Comparison of ENCODE assay signal across 8 mouse cellular contexts in genomic region chr9:35116391-35117381, GRCm38 (mm10). TPM values are rescaled to one million over a fixed set of nuclear protein-coding genes. Genes with fewer than 3 reads are reported as not detected.
DNase-seq lines count a peak whose midpoint lies in the region; ATAC-seq lines count a peak whose summit lies in the region.

No protein-coding gene starts in this region.

- WGBS in intestine, embryonic 16.5 days: under 1% methylated on average over 76 of the region's 84 CpGs
- under 1% methylated on average over 79 of the region's 84 CpGs for WGBS in limb, embryonic 13.5 days
- under 1% methylated on average over 84 of the region's 84 CpGs for WGBS in midbrain, embryonic 14.5 days

- no peaks in the 10 kb centered on the region for H3K9me3 ChIP-seq in intestine, embryonic 16.5 days (ENCODE audit: control insufficient read depth, low read length)
- H3K9me3 ChIP-seq in limb, embryonic 13.5 days: no peaks in the 10 kb centered on the region
- no peaks in the 10 kb centered on the region for H3K9me3 ChIP-seq in midbrain, embryonic 14.5 days (ENCODE audit: control insufficient read depth, low read length)

- H3K36me3 ChIP-seq in intestine, embryonic 16.5 days (ENCODE audit: control insufficient read depth, insufficient read depth, low read length): 0 out of 2 replicates have a peak, but pooled peaks cover 2% of the 10 kb centered on the region
- H3K36me3 ChIP-seq in limb, embryonic 13.5 days: peaks cover 12% of the 10 kb centered on the region; the same call in 1 of the 2 replicates
- no peaks in the 10 kb centered on the region for H3K36me3 ChIP-seq in midbrain, embryonic 14.5 days (ENCODE audit: control insufficient read depth, insufficient read depth, low read length)

- H3K4me3 ChIP-seq in intestine, embryonic 16.5 days (ENCODE audit: low read length): peak overlapping the region; percentile 79
- peak overlapping the region; percentile 73 for H3K4me3 ChIP-seq in limb, embryonic 13.5 days
- peak overlapping the region; percentile 67 for H3K4me3 ChIP-seq in midbrain, embryonic 14.5 days (replicated peaks; ENCODE audit: low read depth, low read length)

- peaks cover 29% of the 10 kb centered on the region for H3K4me1 ChIP-seq in intestine, embryonic 16.5 days (ENCODE audit: control insufficient read depth, insufficient read depth, low read length)
- H3K4me1 ChIP-seq in limb, embryonic 13.5 days: peaks cover 61% of the 10 kb centered on the region
- peaks cover 16% of the 10 kb centered on the region for H3K4me1 ChIP-seq in midbrain, embryonic 14.5 days (ENCODE audit: control insufficient read depth, insufficient read depth, low read length)

- DNase-seq in 3134 (ENCODE audit: extremely low read depth, insufficient read length, low spot score): peak; percentile 90
- DNase-seq in adrenal gland, postnatal 10 days: peak; percentile 88
- peak; percentile 67 for DNase-seq in embryo, embryonic 11.5 days (ENCODE audit: low read depth, low spot score)
- DNase-seq in gastrocnemius, postnatal 4 days (ENCODE audit: low spot score in 2 of 2): peak; percentile 72 to 81
- peak; percentile 90 for DNase-seq in midbrain, embryonic 14.5 days
- DNase-seq in spleen, adult 12 weeks (ENCODE audit: low spot score): peak; percentile 76

- H3K27ac ChIP-seq in intestine, embryonic 16.5 days (ENCODE audit: low read length): peak overlapping the region; percentile 88
- H3K27ac ChIP-seq in limb, embryonic 13.5 days: peak overlapping the region; percentile 90
- H3K27ac ChIP-seq in midbrain, embryonic 14.5 days (replicated peaks; ENCODE audit: low read depth, low read length): peak overlapping the region; percentile 77

- H3K9ac ChIP-seq in intestine, embryonic 16.5 days (ENCODE audit: low read depth, low read length): peak overlapping the region; percentile 89
- H3K9ac ChIP-seq in limb, embryonic 13.5 days: peak overlapping the region; percentile 91
- H3K9ac ChIP-seq in midbrain, embryonic 14.5 days (replicated peaks; ENCODE audit: low read length): peak overlapping the region; percentile 84

- ATAC-seq in intestine, embryonic 16.5 days: peak; percentile 83
- peak; percentile 87 for ATAC-seq in limb, embryonic 13.5 days (ENCODE audit: low FRiP score, low read depth)
- ATAC-seq in midbrain, embryonic 14.5 days (ENCODE audit: low FRiP score, low TSS enrichment): peak; percentile 91

- no peaks in the 10 kb centered on the region for H3K27me3 ChIP-seq in intestine, embryonic 16.5 days (replicated peaks; ENCODE audit: control insufficient read depth, insufficient read depth, low read length)
- no peaks in the 10 kb centered on the region for H3K27me3 ChIP-seq in limb, embryonic 13.5 days
- no peaks in the 10 kb centered on the region for H3K27me3 ChIP-seq in midbrain, embryonic 14.5 days (ENCODE audit: control insufficient read depth, insufficient read depth, low read length)

- H3K4me2 ChIP-seq in intestine, embryonic 16.5 days (ENCODE audit: low read depth, low read length): peak overlapping the region; percentile 83
- H3K4me2 ChIP-seq in limb, embryonic 13.5 days (replicated peaks): peak overlapping the region; percentile 77
- H3K4me2 ChIP-seq in midbrain, embryonic 14.5 days (ENCODE audit: low read length): peak overlapping the region; percentile 75

RNA-seq across cellular contexts. Expression of gene St3gal4, which starts 2.4 kb away (rescaled TPM):
- 10 to 100 TPM; 39.2 to 40.2 TPM for total RNA-seq in adrenal gland, postnatal 10 days (2021)
- total RNA-seq in gastrocnemius, postnatal 4 days (2021): 10 to 100 TPM; 20.1 to 22.6 TPM
- polyA plus RNA-seq in intestine, embryonic 16.5 days (2015; fragmentation: Nextera tagmentation; extraction: Ambion mirVana): 250 and 291 TPM in 2 replicates
- 37.9 and 39.3 TPM in 2 replicates for polyA plus RNA-seq in limb, embryonic 13.5 days (2015; fragmentation: Nextera tagmentation; extraction: Ambion mirVana)
- 11.1 and 12.5 TPM in 2 replicates for polyA plus RNA-seq in midbrain, embryonic 14.5 days (2014; fragmentation: Nextera tagmentation; extraction: Ambion mirVana)

RNA-seq across cellular contexts. Expression of gene Dcps, which starts 59.2 kb away (rescaled TPM):
- 10 to 100 TPM; 25.3 to 29.3 TPM for total RNA-seq in adrenal gland, postnatal 10 days (2021)
- total RNA-seq in gastrocnemius, postnatal 4 days (2021): 10 to 100 TPM; 17.6 to 21.1 TPM
- 73.5 and 88.2 TPM in 2 replicates for polyA plus RNA-seq in intestine, embryonic 16.5 days (2015; fragmentation: Nextera tagmentation; extraction: Ambion mirVana)
- 78.2 and 80.9 TPM in 2 replicates for polyA plus RNA-seq in limb, embryonic 13.5 days (2015; fragmentation: Nextera tagmentation; extraction: Ambion mirVana)
- 74.6 and 81.0 TPM in 2 replicates for polyA plus RNA-seq in midbrain, embryonic 14.5 days (2014; fragmentation: Nextera tagmentation; extraction: Ambion mirVana)

Comparison
In these comparisons a context has a peak if more than half of its experiments do, and no peak if none do; other contexts are left out.
1. Peak in every context shown above with its lines: DNase-seq, ATAC-seq, H3K4me3 ChIP-seq and H3K27ac ChIP-seq.